Mouse (Mus musculus): ENCODE results near the gene Lgals8. TPM values are rescaled to one million over a fixed set of nuclear protein-coding genes. Genes with fewer than 3 reads are reported as not detected.

Gene Lgals8
- polyA plus RNA-seq, 1 experiment = 27.7 TPM

DNA sequence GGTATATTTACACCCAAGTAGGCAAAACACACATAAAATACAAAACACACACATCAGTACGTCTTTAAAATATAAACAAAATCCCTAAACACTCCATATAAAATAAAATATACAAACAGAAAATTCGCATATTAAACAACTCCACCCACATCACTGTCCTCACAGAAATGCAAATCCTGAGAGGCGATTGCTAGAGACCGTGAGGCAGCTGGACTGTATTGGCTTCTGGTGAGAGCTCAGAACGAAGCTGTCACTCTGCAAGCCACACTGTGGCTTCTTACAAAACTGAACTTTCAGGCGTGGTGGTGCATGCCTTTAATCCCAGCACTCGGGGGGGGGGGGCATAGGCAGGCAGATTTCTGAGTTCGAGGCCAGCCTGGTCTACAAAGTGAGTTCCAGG, 33.1 kb upstream of the Lgals8 start:
- H3K4me2 ChIP-seq (ENCODE audit: low read depth) = no peak overlapping the region
- TF ChIP-seq CEBPB (IDR thresholded peaks at IDR 0.05; ENCODE audit: insufficient read depth, poor library complexity, severe bottlenecking) (no peak), MYOD1 (IDR thresholded peaks at IDR 0.05; ENCODE audit: control insufficient read depth in 1 of 3, insufficient read length in 2 of 3, low read depth in 2 of 3) (no peak), POLR2AphosphoS2 (IDR thresholded peaks at IDR 0.05; ENCODE audit: insufficient read length, low read depth) (no peak), REST (IDR thresholded peaks at IDR 0.05; ENCODE audit: insufficient read depth, insufficient read length) (no peak), TCF3 (IDR thresholded peaks at IDR 0.05; ENCODE audit: insufficient read length, low read depth) (no peak), TCF12 (IDR thresholded peaks at IDR 0.05; ENCODE audit: insufficient read depth, poor library complexity, severe bottlenecking) (no peak), MYOG (IDR thresholded peaks at IDR 0.05; ENCODE audit: control insufficient read depth in 1 of 3, insufficient read depth in 1 of 3, insufficient read length in 2 of 3, low read depth in 2 of 3) (no peak)

GRCm38 (mm10) chr13:12494750-12495149, 30.0 kb upstream of the Lgals8 start:
- H3K4me3 ChIP-seq = no peak overlapping the region
- no peaks in the 10 kb centered on the region for H3K79me2 ChIP-seq (ENCODE audit: control insufficient read depth, insufficient read depth)
- H3ac ChIP-seq (ENCODE audit: control insufficient read depth, insufficient read length) = no peak overlapping the region
- TF ChIP-seq SRF (IDR thresholded peaks at IDR 0.05; ENCODE audit: control insufficient read depth, insufficient read length, low read depth) (no peak), TCF3 (IDR thresholded peaks at IDR 0.05; ENCODE audit: insufficient read length, low read depth) (no peak), MYOD1 (IDR thresholded peaks at IDR 0.05; ENCODE audit: control insufficient read depth in 1 of 3, insufficient read length in 2 of 3, low read depth in 2 of 3) (no peak)
- no peaks in the 10 kb centered on the region for H3K27me3 ChIP-seq (ENCODE audit: control insufficient read depth, insufficient read depth, insufficient read length)
- H3K36me3 ChIP-seq (ENCODE audit: control insufficient read depth, insufficient read depth) = no peaks in the 10 kb centered on the region
- no peak overlapping the region for H3K4me2 ChIP-seq (ENCODE audit: low read depth)

More for the DNA sequence above, 33.1 kb upstream of the Lgals8 start:
- Histone ChIP-seq H3K27me3 (ENCODE audit: control insufficient read depth, insufficient read depth, insufficient read length) (no peaks in the 10 kb centered on the region), H3K36me3 (ENCODE audit: control insufficient read depth, insufficient read depth) (no peaks in the 10 kb centered on the region), H3K79me2 (ENCODE audit: control insufficient read depth, insufficient read depth) (no peaks in the 10 kb centered on the region), H3K4me3 (no peak overlapping the region), H3ac (ENCODE audit: control insufficient read depth, insufficient read length) (no peak overlapping the region)

DNA sequence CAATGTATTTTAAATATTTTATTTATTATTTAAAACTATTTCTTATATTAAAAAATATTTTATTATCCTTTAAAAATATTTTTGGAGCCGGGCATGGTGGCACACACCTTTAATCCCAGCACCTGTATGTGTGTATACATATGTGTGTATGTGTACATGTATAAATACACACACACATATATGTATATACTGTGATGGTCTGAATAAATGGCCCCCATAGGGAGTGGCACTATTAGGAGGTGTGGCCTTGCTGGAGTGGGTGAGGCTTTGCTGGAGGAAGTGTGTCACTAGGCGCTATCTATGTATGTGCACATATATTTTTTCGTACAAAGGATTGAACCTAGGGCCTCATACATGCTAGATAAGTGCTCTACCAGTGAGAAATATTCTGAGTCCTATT, 27.8 kb upstream of the Lgals8 start:
- H3ac ChIP-seq (ENCODE audit: control insufficient read depth, insufficient read length) = no peak overlapping the region
- TF ChIP-seq POLR2AphosphoS2 (IDR thresholded peaks at IDR 0.05; ENCODE audit: insufficient read length, low read depth) (no peak), MYOD1 (IDR thresholded peaks at IDR 0.05; ENCODE audit: control insufficient read depth in 1 of 3, insufficient read length in 2 of 3, low read depth in 2 of 3) (no peak), POLR2A (IDR thresholded peaks at IDR 0.05; ENCODE audit: insufficient read length, low read depth) (no peak), SRF (IDR thresholded peaks at IDR 0.05; ENCODE audit: control insufficient read depth, insufficient read length, low read depth) (no peak), MYOG (IDR thresholded peaks at IDR 0.05; ENCODE audit: control insufficient read depth in 1 of 3, insufficient read depth in 1 of 3, insufficient read length in 2 of 3, low read depth in 2 of 3) (no peak), USF1 (IDR thresholded peaks at IDR 0.05; ENCODE audit: low read depth) (no peak), CEBPB (IDR thresholded peaks at IDR 0.05; ENCODE audit: insufficient read depth, poor library complexity, severe bottlenecking) (no peak), TCF3 (IDR thresholded peaks at IDR 0.05; ENCODE audit: insufficient read length, low read depth) (no peak), TCF12 (IDR thresholded peaks at IDR 0.05; ENCODE audit: insufficient read depth, poor library complexity, severe bottlenecking) (no peak), E2F4 (IDR thresholded peaks at IDR 0.05; ENCODE audit: insufficient read depth) (no peak), REST (IDR thresholded peaks at IDR 0.05; ENCODE audit: insufficient read depth, insufficient read length) (no peak), MAX (IDR thresholded peaks at IDR 0.05; ENCODE audit: low read depth) (no peak)
- no peaks in the 10 kb centered on the region for H3K79me2 ChIP-seq (ENCODE audit: control insufficient read depth, insufficient read depth)
- no peaks in the 10 kb centered on the region for H3K36me3 ChIP-seq (ENCODE audit: control insufficient read depth, insufficient read depth)
- no peak overlapping the region for H3K4me2 ChIP-seq (ENCODE audit: low read depth)
- H3K27me3 ChIP-seq (ENCODE audit: control insufficient read depth, insufficient read depth, insufficient read length) = no peaks in the 10 kb centered on the region
- H3K4me3 ChIP-seq = no peak overlapping the region

- Histone ChIP-seq H3K4me3 (no peak overlapping the region), H3ac (ENCODE audit: control insufficient read depth, insufficient read length) (no peak overlapping the region), H3K36me3 (ENCODE audit: control insufficient read depth, insufficient read depth) (no peaks in the 10 kb centered on the region), H3K4me2 (ENCODE audit: low read depth) (no peak overlapping the region), H3K79me2 (ENCODE audit: control insufficient read depth, insufficient read depth) (no peaks in the 10 kb centered on the region), H3K27me3 (ENCODE audit: control insufficient read depth, insufficient read depth, insufficient read length) (peaks cover 6% of the 10 kb centered on the region)
- TF ChIP-seq CEBPB (IDR thresholded peaks at IDR 0.05; ENCODE audit: insufficient read depth, poor library complexity, severe bottlenecking) (no peak), MYOG (IDR thresholded peaks at IDR 0.05; ENCODE audit: control insufficient read depth in 1 of 3, insufficient read depth in 1 of 3, insufficient read length in 2 of 3, low read depth in 2 of 3) (no peak), E2F4 (IDR thresholded peaks at IDR 0.05; ENCODE audit: insufficient read depth) (no peak), REST (IDR thresholded peaks at IDR 0.05; ENCODE audit: insufficient read depth, insufficient read length) (no peak), MYOD1 (IDR thresholded peaks at IDR 0.05; ENCODE audit: control insufficient read depth in 1 of 3, insufficient read length in 2 of 3, low read depth in 2 of 3) (no peak), TCF12 (IDR thresholded peaks at IDR 0.05; ENCODE audit: insufficient read depth, poor library complexity, severe bottlenecking) (no peak), POLR2AphosphoS2 (IDR thresholded peaks at IDR 0.05; ENCODE audit: insufficient read length, low read depth) (no peak), MAX (IDR thresholded peaks at IDR 0.05; ENCODE audit: low read depth) (no peak), SRF (IDR thresholded peaks at IDR 0.05; ENCODE audit: control insufficient read depth, insufficient read length, low read depth) (no peak), TCF3 (IDR thresholded peaks at IDR 0.05; ENCODE audit: insufficient read length, low read depth) (no peak)
These were observed 20.9 kb upstream of the Lgals8 start for GRCm38 (mm10) chr13:12485640-12486039.

DNA sequence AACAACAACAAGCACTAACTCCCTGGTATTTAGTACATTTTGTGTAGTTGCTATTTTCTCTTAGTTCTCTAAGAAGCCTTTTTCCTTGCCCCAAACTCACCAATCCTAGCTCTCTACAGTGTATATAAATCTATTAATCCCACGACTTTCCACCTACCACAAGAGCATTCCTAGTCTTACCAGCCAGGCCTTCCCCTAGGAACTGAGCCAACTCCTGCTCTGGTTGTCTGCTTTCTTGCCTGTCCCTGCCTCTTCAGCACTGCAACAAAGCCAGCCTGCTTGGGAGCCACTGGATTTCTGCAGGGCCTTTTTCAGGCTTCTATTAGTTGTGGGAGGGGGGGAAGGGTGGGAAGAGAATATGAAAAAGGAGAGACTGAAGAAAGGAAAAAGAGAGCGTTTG, 20.5 kb upstream of the Lgals8 start:
- no peak for TF ChIP-seq POLR2A (IDR thresholded peaks at IDR 0.05; ENCODE audit: insufficient read length, low read depth)
- TF ChIP-seq MYOD1 (IDR thresholded peaks at IDR 0.05; ENCODE audit: control insufficient read depth in 1 of 3, insufficient read length in 2 of 3, low read depth in 2 of 3) = no peak
- TF ChIP-seq TCF12 (IDR thresholded peaks at IDR 0.05; ENCODE audit: insufficient read depth, poor library complexity, severe bottlenecking) = no peak
- TF ChIP-seq MAX (IDR thresholded peaks at IDR 0.05; ENCODE audit: low read depth) = no peak
- no peak for TF ChIP-seq REST (IDR thresholded peaks at IDR 0.05; ENCODE audit: insufficient read depth, insufficient read length)
- no peak for TF ChIP-seq MYOG (IDR thresholded peaks at IDR 0.05; ENCODE audit: control insufficient read depth in 1 of 3, insufficient read depth in 1 of 3, insufficient read length in 2 of 3, low read depth in 2 of 3)
- TF ChIP-seq POLR2AphosphoS2 (IDR thresholded peaks at IDR 0.05; ENCODE audit: insufficient read length, low read depth) = no peak
- TF ChIP-seq SRF (IDR thresholded peaks at IDR 0.05; ENCODE audit: control insufficient read depth, insufficient read length, low read depth) = no peak
- TF ChIP-seq E2F4 (IDR thresholded peaks at IDR 0.05; ENCODE audit: insufficient read depth) = no peak
- TF ChIP-seq USF1 (IDR thresholded peaks at IDR 0.05; ENCODE audit: low read depth) = no peak
- TF ChIP-seq CEBPB (IDR thresholded peaks at IDR 0.05; ENCODE audit: insufficient read depth, poor library complexity, severe bottlenecking) = no peak
- no peak for TF ChIP-seq TCF3 (IDR thresholded peaks at IDR 0.05; ENCODE audit: insufficient read length, low read depth)
- H3K4me3 ChIP-seq = no peak overlapping the region
- peaks cover 6% of the 10 kb centered on the region for H3K27me3 ChIP-seq (ENCODE audit: control insufficient read depth, insufficient read depth, insufficient read length)
- no peak overlapping the region for H3ac ChIP-seq (ENCODE audit: control insufficient read depth, insufficient read length)
- no peaks in the 10 kb centered on the region for H3K36me3 ChIP-seq (ENCODE audit: control insufficient read depth, insufficient read depth)
- H3K79me2 ChIP-seq (ENCODE audit: control insufficient read depth, insufficient read depth) = no peaks in the 10 kb centered on the region
- H3K4me2 ChIP-seq (ENCODE audit: low read depth) = no peak overlapping the region

Measured in myocyte (in vitro differentiated cells).